Mouse (Mus musculus) liver, embryonic 15.5 days (tissue): Measurements from ENCODE around the gene Gipc1. TPM values are rescaled to one million over a fixed set of nuclear protein-coding genes. Genes with fewer than 3 reads are reported as not detected.

Source experiments
- ATAC-seq: fragments of 200-750 bp; cut with Nextera tagmentation; 2 replicates; pipeline ENCODE4 v1.8.0; 2017; ENCODE audit warnings: moderate number of reproducible peaks, mild to moderate bottlenecking, moderate library complexity; ENCODE audit not compliant: insufficient read depth
- H3K27ac ChIP-seq: fragments of 300-500 bp; sonication (generic); replicated peaks from 2 replicates; pipeline ENCODE4 v1.5.1; 2015; ENCODE audit warnings: mild to moderate bottlenecking, inconsistent platforms
- H3K27me3 ChIP-seq: fragments of 300-500 bp; sonication (generic); 2 replicates; pipeline ENCODE4 v1.6.1; 2015; ENCODE audit warnings: mild to moderate bottlenecking, inconsistent platforms
- H3K36me3 ChIP-seq: fragments of 300-500 bp; sonication (generic); replicated peaks from 2 replicates; pipeline ENCODE4 v1.6.1; 2015; ENCODE audit warnings: moderate library complexity, mild to moderate bottlenecking, inconsistent platforms
- H3K4me1 ChIP-seq: fragments of 300-500 bp; sonication (generic); replicated peaks from 2 replicates; pipeline ENCODE4 v1.6.1; 2015; ENCODE audit warnings: inconsistent platforms
- H3K4me2 ChIP-seq: fragments of 300-500 bp; sonication (generic); 2 replicates; pipeline ENCODE4 v1.6.1; 2015; ENCODE audit warnings: moderate library complexity, mild to moderate bottlenecking, inconsistent platforms
- H3K4me3 ChIP-seq: fragments of 300-500 bp; sonication (generic); replicated peaks from 2 replicates; pipeline ENCODE4 v1.5.1; 2015; ENCODE audit warnings: mild to moderate bottlenecking, inconsistent platforms
- H3K9ac ChIP-seq: fragments of 300-500 bp; sonication (generic); 2 replicates; pipeline ENCODE4 v1.6.1; 2015; ENCODE audit warnings: moderate library complexity, mild to moderate bottlenecking, inconsistent platforms
- H3K9me3 ChIP-seq: fragments of 300-500 bp; sonication (generic); replicated peaks from 2 replicates; pipeline ENCODE4 v1.6.1; 2016; ENCODE audit warnings: inconsistent platforms
- WGBS: fragments of 180-500 bp; shearing (Covaris S2); methylation state at CpG from one replicate; pipeline ENCODE4 v1.1.7; 2015; ENCODE audit warnings: mixed read lengths; ENCODE audit not compliant: insufficient replicate concordance; 5-methylcytosine and 5-hydroxymethylcytosine counted together
- polyA plus RNA-seq: library from polyadenylated mRNA; unstranded; fragments of >200 nt; fragmentation: Nextera tagmentation; extraction: Ambion mirVana; gene quantifications from 2 replicates; pipeline ENCODE4 v1.2.1, GENCODE M21; 2015

The Gipc1 gene
- polyA plus RNA-seq, 1 experiment from 2014 or later = 49.8 TPM

GRCm38 (mm10) chr8:83664096-83664495, 11.6 kb downstream of the Gipc1 start:
- H3K9me3 ChIP-seq = no peaks in the 10 kb centered on the region
- peaks cover 58% of the 10 kb centered on the region for H3K4me1 ChIP-seq
- ATAC-seq = no peak
- no peak overlapping the region for H3K27ac ChIP-seq
- H3K9ac ChIP-seq = no peak overlapping the region
- no peaks in the 10 kb centered on the region for H3K36me3 ChIP-seq
- no peak overlapping the region for H3K4me2 ChIP-seq
- H3K27me3 ChIP-seq = peaks cover 20% of the 10 kb centered on the region
- H3K4me3 ChIP-seq = no peak overlapping the region
- WGBS = 76% methylated on average over 13 of the region's 13 CpGs

- Histone ChIP-seq H3K27me3 (peaks cover 20% of the 10 kb centered on the region), H3K36me3 (peaks cover 7% of the 10 kb centered on the region), H3K9me3 (no peaks in the 10 kb centered on the region), H3K27ac (no peak overlapping the region), H3K4me1 (peaks cover 55% of the 10 kb centered on the region), H3K4me2 (no peak overlapping the region), H3K4me3 (no peak overlapping the region), H3K9ac (no peak overlapping the region)
- no peak for ATAC-seq
- 53% methylated on average over 2 of the region's 2 CpGs for WGBS
These were observed 12.6 kb downstream of the Gipc1 start for GRCm38 (mm10) chr8:83664931-83665625.

- no peaks in the 10 kb centered on the region for H3K9me3 ChIP-seq
- H3K36me3 ChIP-seq = peaks cover 18% of the 10 kb centered on the region
- H3K27me3 ChIP-seq = peaks cover 20% of the 10 kb centered on the region
- no peak within 1 kb of the TSS for H3K4me3 ChIP-seq
- H3K4me2 ChIP-seq = no peak within 1 kb of the TSS
- H3K9ac ChIP-seq = no peak within 1 kb of the TSS
- peaks cover 44% of the 10 kb centered on the region for H3K4me1 ChIP-seq
- H3K27ac ChIP-seq = no peak within 1 kb of the TSS
- 31% methylated on average over 14 of the region's 14 CpGs for WGBS
- ATAC-seq = no peak
These were observed 13.7 kb downstream of the Gipc1 start, which contains the start of gene Ptger1 for GRCm38 (mm10) chr8:83665969-83666865. Ptger1 (plus strand) TSS chr8:83666678.

- Histone ChIP-seq H3K27ac (no peak overlapping the region), H3K9ac (no peak overlapping the region), H3K36me3 (peaks cover 25% of the 10 kb centered on the region), H3K27me3 (peaks cover 20% of the 10 kb centered on the region), H3K4me3 (no peak overlapping the region), H3K9me3 (no peaks in the 10 kb centered on the region), H3K4me2 (no peak overlapping the region), H3K4me1 (peaks cover 39% of the 10 kb centered on the region)
- no peak for ATAC-seq
- WGBS = 76% methylated on average over 3 of the region's 3 CpGs
These were observed 14.4 kb downstream of the Gipc1 start for GRCm38 (mm10) chr8:83666866-83667234.

GRCm38 (mm10) chr8:83667526-83667925, 15.0 kb downstream of the Gipc1 start:
- WGBS = 67% methylated on average over 10 of the region's 10 CpGs
- H3K9ac ChIP-seq = no peak overlapping the region
- H3K27ac ChIP-seq = no peak overlapping the region
- H3K4me1 ChIP-seq = peaks cover 32% of the 10 kb centered on the region
- no peak overlapping the region for H3K4me3 ChIP-seq
- H3K4me2 ChIP-seq = no peak overlapping the region
- H3K9me3 ChIP-seq = no peaks in the 10 kb centered on the region
- H3K27me3 ChIP-seq = peaks cover 20% of the 10 kb centered on the region
- ATAC-seq = no peak
- H3K36me3 ChIP-seq = peaks cover 31% of the 10 kb centered on the region

- H3K36me3 ChIP-seq = peaks cover 37% of the 10 kb centered on the region
- H3K4me2 ChIP-seq = peak overlapping the region; percentile 59
- peak overlapping the region; percentile 27 for H3K4me3 ChIP-seq
- H3K9me3 ChIP-seq = no peaks in the 10 kb centered on the region
- H3K27ac ChIP-seq = no peak overlapping the region
- WGBS = 40% methylated on average over 80 of the region's 80 CpGs
- H3K9ac ChIP-seq = no peak overlapping the region
- ATAC-seq = no peak
- H3K27me3 ChIP-seq = peaks cover 20% of the 10 kb centered on the region
- H3K4me1 ChIP-seq = peaks cover 25% of the 10 kb centered on the region
These were observed 15.8 kb downstream of the Gipc1 start for GRCm38 (mm10) chr8:83668010-83668916.

GRCm38 (mm10) chr8:83669013-83669412, 16.5 kb downstream of the Gipc1 start:
- no peaks in the 10 kb centered on the region for H3K9me3 ChIP-seq
- peaks cover 25% of the 10 kb centered on the region for H3K4me1 ChIP-seq
- H3K27me3 ChIP-seq = peaks cover 20% of the 10 kb centered on the region
- WGBS = 69% methylated on average over 16 of the region's 16 CpGs
- H3K4me3 ChIP-seq = no peak overlapping the region
- no peak overlapping the region for H3K9ac ChIP-seq
- peaks cover 43% of the 10 kb centered on the region for H3K36me3 ChIP-seq
- peak overlapping the region; percentile 59 for H3K4me2 ChIP-seq
- H3K27ac ChIP-seq = no peak overlapping the region
- no peak for ATAC-seq

GRCm38 (mm10) chr8:83672936-83673335, 20.5 kb downstream of the Gipc1 start:
- no peak overlapping the region for H3K27ac ChIP-seq

GRCm38 (mm10) chr8:83674497-83674896, 22.0 kb downstream of the Gipc1 start:
- no peaks in the 10 kb centered on the region for H3K9me3 ChIP-seq
- H3K4me2 ChIP-seq = no peak overlapping the region
- H3K36me3 ChIP-seq = peaks cover 65% of the 10 kb centered on the region
- WGBS = 80% methylated on average over 5 of the region's 5 CpGs
- H3K4me3 ChIP-seq = no peak overlapping the region
- H3K27ac ChIP-seq = no peak overlapping the region
- H3K4me1 ChIP-seq = no peaks in the 10 kb centered on the region
- no peaks in the 10 kb centered on the region for H3K27me3 ChIP-seq
- ATAC-seq = no peak
- H3K9ac ChIP-seq = no peak overlapping the region

More at GRCm38 (mm10) chr8:83672936-83673335, 20.5 kb downstream of the Gipc1 start:
- 63% methylated on average over 5 of the region's 5 CpGs for WGBS
- H3K27me3 ChIP-seq = peaks cover 8% of the 10 kb centered on the region
- H3K4me1 ChIP-seq = peaks cover 9% of the 10 kb centered on the region
- ATAC-seq = no peak
- no peak overlapping the region for H3K9ac ChIP-seq
- H3K9me3 ChIP-seq = no peaks in the 10 kb centered on the region
- H3K4me2 ChIP-seq = no peak overlapping the region
- H3K36me3 ChIP-seq = peaks cover 51% of the 10 kb centered on the region
- no peak overlapping the region for H3K4me3 ChIP-seq

- ATAC-seq = no peak
- 80% methylated on average over 12 of the region's 12 CpGs for WGBS
- H3K27me3 ChIP-seq = no peaks in the 10 kb centered on the region
- H3K9me3 ChIP-seq = no peaks in the 10 kb centered on the region
- no peak overlapping the region for H3K4me3 ChIP-seq
- H3K9ac ChIP-seq = no peak overlapping the region
- peaks cover 10% of the 10 kb centered on the region; the same call in 1 of the 2 replicates for H3K4me1 ChIP-seq
- no peak overlapping the region for H3K4me2 ChIP-seq
- H3K36me3 ChIP-seq = peaks cover 58% of the 10 kb centered on the region
- H3K27ac ChIP-seq = no peak overlapping the region
These were observed 27.4 kb downstream of the Gipc1 start for GRCm38 (mm10) chr8:83679866-83680265.
